Mouse (Mus musculus): ENCODE data around the gene Nr4a1. TPM values are rescaled to one million over a fixed set of nuclear protein-coding genes. Genes with fewer than 3 reads are reported as not detected.

The Nr4a1 gene
- polyA plus RNA-seq, 2 experiments, result 0.19 to 0.42 TPM

- Histone ChIP-seq H3K27ac (no peak overlapping the region), H3K4me3 (ENCODE audit: insufficient read depth in 1 of 2, low read depth in 2 of 2, low read length in 2 of 2) (no peak overlapping the region), H3K9ac (replicated peaks) (no peak overlapping the region), H3K9me3 (ENCODE audit: control insufficient read depth, low read length) (no peaks in the 10 kb centered on the region), H3K4me1 (replicated peaks; ENCODE audit: control insufficient read depth in 2 of 2, insufficient read depth in 2 of 2, low read length in 1 of 2) (peaks cover 0 to 7% of the 10 kb centered on the region in 2 experiments; a peak in 2 of 4 replicates), H3K4me2 (ENCODE audit: low read depth) (no peak overlapping the region), H3K36me3 (replicated peaks; ENCODE audit: control insufficient read depth, insufficient read depth, low read depth) (no peaks in the 10 kb centered on the region), H3K27me3 (ENCODE audit: control insufficient read depth, insufficient read depth, low read length) (peaks cover 18% of the 10 kb centered on the region)
- ATAC-seq (ENCODE audit: insufficient read depth), result no peak
- no peak for DNase-seq (ENCODE audit: low read depth in 3 of 3, low spot score in 3 of 3)
- TF ChIP-seq EP300 (IDR thresholded peaks at IDR 0.05; ENCODE audit: low read depth) (no peak), CTCF (IDR thresholded peaks at IDR 0.05; ENCODE audit: low read depth) (no peak)
- 43% methylated on average over 14 of the region's 14 CpGs for WGBS (ENCODE audit: insufficient replicate concordance)
Measured at GRCm38 (mm10) chr15:101256463-101257206, 2.6 kb downstream of the Nr4a1 start.

- Histone ChIP-seq H3K4me1 (replicated peaks; ENCODE audit: control insufficient read depth in 2 of 2, insufficient read depth in 2 of 2, low read length in 1 of 2) (peaks cover 0 to 7% of the 10 kb centered on the region in 2 experiments; a peak in 2 of 4 replicates), H3K9me3 (ENCODE audit: control insufficient read depth, low read length) (no peaks in the 10 kb centered on the region), H3K27ac (no peak overlapping the region), H3K4me3 (ENCODE audit: insufficient read depth in 1 of 2, low read depth in 2 of 2, low read length in 2 of 2) (no peak overlapping the region), H3K27me3 (ENCODE audit: control insufficient read depth, insufficient read depth, low read length) (peaks cover 16% of the 10 kb centered on the region), H3K36me3 (replicated peaks; ENCODE audit: control insufficient read depth, insufficient read depth, low read depth) (no peaks in the 10 kb centered on the region), H3K4me2 (ENCODE audit: low read depth) (no peak overlapping the region), H3K9ac (replicated peaks) (no peak overlapping the region)
- ATAC-seq (ENCODE audit: insufficient read depth) (no peak), DNase-seq (ENCODE audit: low read depth in 3 of 3, low spot score in 3 of 3) (no peak)
- 38% methylated on average over 11 of the region's 11 CpGs for WGBS (ENCODE audit: insufficient replicate concordance)
- TF ChIP-seq EP300 (IDR thresholded peaks at IDR 0.05; ENCODE audit: low read depth) (no peak), CTCF (IDR thresholded peaks at IDR 0.05; ENCODE audit: low read depth) (no peak)
Measured at GRCm38 (mm10) chr15:101258420-101258819, 4.4 kb downstream of the Nr4a1 start.

- Histone ChIP-seq H3K9ac (replicated peaks) (no peak overlapping the region), H3K4me3 (ENCODE audit: insufficient read depth in 1 of 2, low read depth in 2 of 2, low read length in 2 of 2) (no peak overlapping the region), H3K27ac (no peak overlapping the region), H3K4me1 (replicated peaks; ENCODE audit: control insufficient read depth in 2 of 2, insufficient read depth in 2 of 2, low read length in 1 of 2) (peaks cover 0 to 5% of the 10 kb centered on the region in 2 experiments; a peak in 2 of 4 replicates), H3K36me3 (replicated peaks; ENCODE audit: control insufficient read depth, insufficient read depth, low read depth) (no peaks in the 10 kb centered on the region), H3K4me2 (ENCODE audit: low read depth) (no peak overlapping the region), H3K27me3 (ENCODE audit: control insufficient read depth, insufficient read depth, low read length) (peaks cover under 1% of the 10 kb centered on the region), H3K9me3 (ENCODE audit: control insufficient read depth, low read length) (no peaks in the 10 kb centered on the region)
- TF ChIP-seq CTCF (IDR thresholded peaks at IDR 0.05; ENCODE audit: low read depth) (no peak), EP300 (IDR thresholded peaks at IDR 0.05; ENCODE audit: low read depth) (no peak)
- DNase-seq (ENCODE audit: low read depth in 3 of 3, low spot score in 3 of 3), result no peak
- WGBS (ENCODE audit: insufficient replicate concordance), result 61% methylated on average over 3 of the region's 3 CpGs
- ATAC-seq (ENCODE audit: insufficient read depth), result no peak
Measured at GRCm38 (mm10) chr15:101259922-101260321, 5.9 kb downstream of the Nr4a1 start.

GRCm38 (mm10) chr15:101260387-101260786, 6.3 kb downstream of the Nr4a1 start:
- H3K27me3 ChIP-seq (ENCODE audit: control insufficient read depth, insufficient read depth, low read length), result no peaks in the 10 kb centered on the region
- no peaks in the 10 kb centered on the region for H3K9me3 ChIP-seq (ENCODE audit: control insufficient read depth, low read length)
- 60% methylated on average over 10 of the region's 10 CpGs for WGBS (ENCODE audit: insufficient replicate concordance)
- H3K27ac ChIP-seq, result no peak overlapping the region
- no peak for TF ChIP-seq EP300 (IDR thresholded peaks at IDR 0.05; ENCODE audit: low read depth)
- no peak for TF ChIP-seq CTCF (IDR thresholded peaks at IDR 0.05; ENCODE audit: low read depth)
- no peak for DNase-seq (ENCODE audit: low read depth in 3 of 3, low spot score in 3 of 3)
- H3K4me1 ChIP-seq (replicated peaks; ENCODE audit: control insufficient read depth in 2 of 2, insufficient read depth in 2 of 2, low read length in 1 of 2), result peaks cover 0 to 5% of the 10 kb centered on the region in 2 experiments; a peak in 2 of 4 replicates
- no peak for ATAC-seq (ENCODE audit: insufficient read depth)
- no peak overlapping the region for H3K9ac ChIP-seq (replicated peaks)
- no peak overlapping the region for H3K4me3 ChIP-seq (ENCODE audit: insufficient read depth in 1 of 2, low read depth in 2 of 2, low read length in 2 of 2)
- no peaks in the 10 kb centered on the region for H3K36me3 ChIP-seq (replicated peaks; ENCODE audit: control insufficient read depth, insufficient read depth, low read depth)
- no peak overlapping the region for H3K4me2 ChIP-seq (ENCODE audit: low read depth)

GRCm38 (mm10) chr15:101260874-101261622, 7.0 kb downstream of the Nr4a1 start:
- no peaks in the 10 kb centered on the region for H3K9me3 ChIP-seq (ENCODE audit: control insufficient read depth, low read length)
- H3K27ac ChIP-seq, result no peak overlapping the region
- peaks cover 3% of the 10 kb centered on the region for H3K27me3 ChIP-seq (ENCODE audit: control insufficient read depth, insufficient read depth, low read length)
- TF ChIP-seq CTCF (IDR thresholded peaks at IDR 0.05; ENCODE audit: low read depth), result no peak
- TF ChIP-seq EP300 (IDR thresholded peaks at IDR 0.05; ENCODE audit: low read depth), result no peak
- DNase-seq (ENCODE audit: low read depth in 3 of 3, low spot score in 3 of 3) (no peak), ATAC-seq (ENCODE audit: insufficient read depth) (peak; percentile 37; the same call in 1 of the 2 replicates)
- H3K4me3 ChIP-seq (ENCODE audit: insufficient read depth in 1 of 2, low read depth in 2 of 2, low read length in 2 of 2), result no peak overlapping the region
- no peak overlapping the region for H3K9ac ChIP-seq (replicated peaks)
- peak overlapping the region; percentile 20 for H3K4me2 ChIP-seq (ENCODE audit: low read depth)
- WGBS (ENCODE audit: insufficient replicate concordance), result 13% methylated on average over 13 of the region's 13 CpGs
- peaks cover 0 to 5% of the 10 kb centered on the region in 2 experiments; a peak in 2 of 4 replicates for H3K4me1 ChIP-seq (replicated peaks; ENCODE audit: control insufficient read depth in 2 of 2, insufficient read depth in 2 of 2, low read length in 1 of 2)
- H3K36me3 ChIP-seq (replicated peaks; ENCODE audit: control insufficient read depth, insufficient read depth, low read depth), result no peaks in the 10 kb centered on the region
